Mouse (Mus musculus) embryonic fibroblast, embryonic 13.5 days (primary cell): Measurements from ENCODE around the gene Slc10a6.

Experiments
- CTCF ChIP-seq: IDR thresholded peaks from 2 replicates; pipeline ENCODE4 v1.5.1; 2011; ENCODE audit warnings: mild to moderate bottlenecking, control low read depth, low read length, moderate library complexity, borderline replicate concordance; ENCODE audit not compliant: insufficient read depth
- POLR2A ChIP-seq: IDR thresholded peaks from 2 replicates; pipeline ENCODE4 v1.6.1; 2011; ENCODE audit warnings: low read depth, mild to moderate bottlenecking, control low read depth, low read length, moderate library complexity

- TF ChIP-seq CTCF (no peak), POLR2A (no peak)
Observed at GRCm38 (mm10) chr5:103610856-103611472, 18.2 kb downstream of the Slc10a6 start.
